18 mouse cellular contexts compared by ENCODE assay signal in the genomic region with DNA sequence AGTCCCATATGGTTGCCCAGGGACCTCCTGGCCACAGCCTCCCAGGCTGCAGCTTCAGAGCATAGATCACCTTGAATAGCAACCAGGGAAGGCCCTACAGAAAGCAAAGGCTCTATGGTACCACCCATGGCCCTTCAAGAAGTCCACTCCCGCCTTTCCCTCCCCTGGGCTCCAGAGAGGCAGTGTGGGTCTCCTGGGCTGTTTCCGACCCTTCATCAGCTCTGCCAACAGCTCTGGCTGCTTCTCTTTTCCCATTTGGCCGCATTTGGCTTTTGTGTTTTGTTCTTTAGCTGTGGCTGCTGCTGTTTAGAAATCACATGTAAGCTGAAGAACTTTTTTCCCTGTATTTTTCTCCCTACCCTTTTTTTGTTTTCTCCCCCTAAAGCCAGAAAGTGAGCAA.
"Had no signal": no experiment of that assay in that cellular context is flagged by ENCODE, and none has a peak within 500 bp of the region (broad histone marks: within the 10 kb centered on the region; RNA-seq: fewer than 3 reads in every experiment).

No protein-coding gene starts in this region.

- DNase-seq: kidney, adult 18-20 months; kidney, adult 9 months; kidney, postnatal 14 days; kidney, postnatal 4 days; layer of hippocampus, adult 9-11 months; liver, embryonic 13.5 days; lung, adult 2 months; retina, postnatal 1 day; right cerebral cortex, postnatal 25 days; spleen, adult 18-20 months; thymus, postnatal 25 days had no signal

- ATAC-seq: intestine, embryonic 16.5 days; midbrain, embryonic 15.5 days had no signal

- H3K4me3 ChIP-seq: left cerebral cortex, adult 2 months; liver, embryonic 13.5 days; midbrain, embryonic 15.5 days; myocyte; neural tube, embryonic 13.5 days; stomach, embryonic 15.5 days had no signal

- H3K27ac ChIP-seq: left cerebral cortex, adult 2 months; liver, embryonic 13.5 days; midbrain, embryonic 15.5 days; neural tube, embryonic 13.5 days; stomach, embryonic 15.5 days had no signal

- H3K9ac ChIP-seq: liver, embryonic 13.5 days; midbrain, embryonic 15.5 days; neural tube, embryonic 13.5 days; stomach, embryonic 15.5 days had no signal

- H3K36me3 ChIP-seq: liver, embryonic 13.5 days; midbrain, embryonic 15.5 days; neural tube, embryonic 13.5 days; stomach, embryonic 15.5 days had no signal

- H3K9me3 ChIP-seq: liver, embryonic 13.5 days; midbrain, embryonic 15.5 days; neural tube, embryonic 13.5 days; stomach, embryonic 15.5 days had no signal

- H3K4me1 ChIP-seq: midbrain, embryonic 15.5 days; neural tube, embryonic 13.5 days; stomach, embryonic 15.5 days had no signal

- H3K4me2 ChIP-seq: liver, embryonic 13.5 days; midbrain, embryonic 11.5 days; midbrain, embryonic 15.5 days; neural tube, embryonic 13.5 days; stomach, embryonic 15.5 days had no signal

- H3K27me3 ChIP-seq: midbrain, embryonic 15.5 days; neural tube, embryonic 13.5 days; stomach, embryonic 15.5 days had no signal
